Comparison of ENCODE assay signal across 9 mouse cellular contexts in the genomic region with DNA sequence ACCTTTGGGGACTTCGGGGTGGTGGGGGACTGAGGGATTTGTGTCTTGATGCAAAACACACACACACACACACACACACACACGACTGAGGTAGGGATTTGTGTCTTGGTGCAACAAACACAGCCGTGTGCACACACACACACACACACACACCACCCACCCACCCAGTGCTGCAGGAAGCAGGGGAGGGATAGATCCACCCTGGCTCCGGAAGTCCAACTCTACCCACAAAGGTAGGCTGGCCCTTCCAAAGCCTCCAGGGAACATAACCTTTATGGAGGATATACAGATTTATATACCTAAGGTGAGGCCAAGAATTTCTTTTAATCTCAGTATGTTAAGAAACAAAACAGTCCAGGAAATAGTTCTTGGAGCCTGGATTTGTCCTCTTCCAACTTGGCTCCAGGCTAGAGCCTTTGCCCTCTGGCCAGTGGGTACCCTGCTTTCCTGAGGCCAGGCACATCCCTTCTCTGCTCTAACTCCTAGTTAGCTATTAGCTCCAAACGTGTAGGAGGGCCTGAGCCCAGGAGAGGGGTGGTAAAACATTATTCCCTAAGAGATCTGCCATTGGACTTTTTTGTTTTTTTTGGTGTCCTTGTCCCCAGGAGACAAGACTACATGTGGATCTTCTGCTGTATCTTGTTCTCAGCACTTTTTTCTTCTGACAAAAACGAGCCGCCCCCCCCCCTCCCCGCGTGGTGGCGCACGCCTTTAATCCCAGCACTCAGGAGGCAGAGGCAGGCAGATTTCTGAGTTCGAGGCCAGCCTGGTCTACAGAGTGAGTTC. TPM values are rescaled to one million over a fixed set of nuclear protein-coding genes. Genes with fewer than 3 reads are reported as not detected.
DNase-seq lines count a peak whose midpoint lies in the region; ATAC-seq and TF ChIP-seq lines count a peak whose summit lies in the region.
"Had no signal": no experiment of that assay in that cellular context is flagged by ENCODE, and none has a peak within 500 bp of the region (broad histone marks: within the 10 kb centered on the region; RNA-seq: fewer than 3 reads in every experiment).

No protein-coding gene starts in this region.

- DNase-seq in heart, adult 2 months: no peak
- DNase-seq in heart, postnatal 36 days: no peak
- peak; percentile 42 for DNase-seq in ZHBTc4 (ENCODE audit: low read depth, low spot score)
- DNase-seq in hindbrain, postnatal 0 days (ENCODE audit: low spot score): no peak
- DNase-seq in liver, embryonic 14.5 days (ENCODE audit: low read depth in 3 of 3, low spot score in 3 of 3): no peak
- no peak for DNase-seq in retina, postnatal 1 day
- DNase-seq in spleen, adult 12 weeks (ENCODE audit: low spot score): no peak
- no peak for DNase-seq in cerebellum, postnatal 36 days

- H3K4me3 ChIP-seq in heart, adult 2 months: peak overlapping the region; percentile 93
- peak overlapping the region; percentile 76 for H3K4me3 ChIP-seq in hindbrain, postnatal 0 days (ENCODE audit: low read length)
- H3K4me3 ChIP-seq in liver, embryonic 14.5 days (ENCODE audit: insufficient read depth in 1 of 2, low read depth in 2 of 2, low read length in 2 of 2): peak overlapping the region; percentile 74 to 98

- peak overlapping the region; percentile 65 for H3K4me2 ChIP-seq in hindbrain, postnatal 0 days (ENCODE audit: low read depth, low read length)
- H3K4me2 ChIP-seq in liver, embryonic 14.5 days (ENCODE audit: low read depth): peak overlapping the region; percentile 68

- H3K79me2 ChIP-seq in heart, adult 2 months (replicated peaks; ENCODE audit: control insufficient read depth, insufficient read depth, low read length): no peaks in the 10 kb centered on the region; the same call in 1 of the 2 replicates

- peak overlapping the region; percentile 97 for H3K27ac ChIP-seq in heart, adult 2 months
- H3K27ac ChIP-seq in hindbrain, postnatal 0 days: peak overlapping the region; percentile 91
- peak overlapping the region; percentile 79 for H3K27ac ChIP-seq in liver, embryonic 14.5 days

- intact Hi-C loops in heart, adult 2 months (cut with DNase I): loop anchor here (2.0 kb wide), 1 partner anchor 22 kb away; the partner anchor contains the start of gene Rnf157
- intact Hi-C loops in heart, postnatal 36 days (cut with DNase I): no loop called here

- H3K27me3 ChIP-seq in heart, adult 2 months (ENCODE audit: control insufficient read depth, insufficient read depth, low read length): no peaks in the 10 kb centered on the region
- H3K27me3 ChIP-seq in hindbrain, postnatal 0 days (ENCODE audit: insufficient read depth, low read length): no peaks in the 10 kb centered on the region
- H3K27me3 ChIP-seq in liver, embryonic 14.5 days (ENCODE audit: control insufficient read depth, insufficient read depth, low read length): no peaks in the 10 kb centered on the region
- H3K27me3 ChIP-seq: Patski had no signal

- H3K9ac ChIP-seq in heart, adult 2 months (ENCODE audit: low read depth, low read length): peak overlapping the region; percentile 93
- peak overlapping the region; percentile 78 for H3K9ac ChIP-seq in hindbrain, postnatal 0 days (replicated peaks; ENCODE audit: low read length)
- H3K9ac ChIP-seq in liver, embryonic 14.5 days (replicated peaks): peak overlapping the region; percentile 88

- no peak for TF ChIP-seq EP300 in heart, adult 2 months (IDR thresholded peaks at IDR 0.05; ENCODE audit: insufficient read depth, low read depth, low read length)
- no peak for TF ChIP-seq EP300 in liver, embryonic 14.5 days (IDR thresholded peaks at IDR 0.05; ENCODE audit: low read depth)

- H3K36me3 ChIP-seq in heart, adult 2 months (ENCODE audit: control insufficient read depth, insufficient read depth, low read length): peaks cover 6% of the 10 kb centered on the region; the same call in 1 of the 2 replicates
- H3K36me3 ChIP-seq in hindbrain, postnatal 0 days (ENCODE audit: insufficient read depth, low read length): peaks cover 8% of the 10 kb centered on the region; the same call in 1 of the 2 replicates
- H3K36me3 ChIP-seq in liver, embryonic 14.5 days (replicated peaks; ENCODE audit: control insufficient read depth, insufficient read depth, low read depth): peaks cover 25% of the 10 kb centered on the region

- ATAC-seq in hindbrain, postnatal 0 days: no peak
- ATAC-seq in liver, embryonic 14.5 days (ENCODE audit: insufficient read depth): no peak

- H3K4me1 ChIP-seq in heart, adult 2 months (ENCODE audit: control insufficient read depth, insufficient read depth, low read length): peaks cover 16% of the 10 kb centered on the region
- peaks cover 17% of the 10 kb centered on the region; the same call in 1 of the 2 replicates for H3K4me1 ChIP-seq in hindbrain, postnatal 0 days (ENCODE audit: insufficient read depth, low read length)
- H3K4me1 ChIP-seq in liver, embryonic 14.5 days (replicated peaks; ENCODE audit: control insufficient read depth in 2 of 2, insufficient read depth in 2 of 2, low read length in 1 of 2): peaks cover 19 to 40% of the 10 kb centered on the region in 2 experiments

- TF ChIP-seq POLR2A in heart, adult 2 months (IDR thresholded peaks at IDR 0.05; ENCODE audit: insufficient read depth, low read depth, low read length): peak; percentile 13; the same call in 1 of the 2 replicates

- TF ChIP-seq CTCF in heart, adult 2 months (IDR thresholded peaks at IDR 0.05): no peak
- no peak for TF ChIP-seq CTCF in hindbrain, postnatal 0 days (IDR thresholded peaks at IDR 0.05; ENCODE audit: low read depth)
- TF ChIP-seq CTCF in liver, embryonic 14.5 days (IDR thresholded peaks at IDR 0.05; ENCODE audit: low read depth): no peak

- 37% methylated on average over 12 of the region's 12 CpGs for WGBS in heart, adult 2 months
- WGBS in hindbrain, postnatal 0 days: 50% methylated on average over 12 of the region's 12 CpGs
- 39% methylated on average over 12 of the region's 12 CpGs for WGBS in liver, embryonic 14.5 days (ENCODE audit: insufficient replicate concordance)

- no peaks in the 10 kb centered on the region for H3K9me3 ChIP-seq in hindbrain, postnatal 0 days (ENCODE audit: low read length)
- no peaks in the 10 kb centered on the region for H3K9me3 ChIP-seq in liver, embryonic 14.5 days (ENCODE audit: control insufficient read depth, low read length)

RNA-seq across cellular contexts. Expression of gene Ubald2, which starts 1.3 kb away (rescaled TPM):
- 10 to 100 TPM; 29.2 to 34.1 TPM for total RNA-seq in heart, adult 2 months (2021)
- 45.5 and 80.1 TPM in 2 replicates for polyA plus RNA-seq in heart, adult 2 months (2012; rRNA removed)
- total RNA-seq in heart, postnatal 36 days (2021): 10 to 100 TPM; 40.4 to 44.9 TPM
- total RNA-seq in hindbrain, postnatal 0 days (2014; rRNA removed): 67.9 and 102 TPM in 2 replicates
- polyA plus RNA-seq in hindbrain, postnatal 0 days (2015; fragmentation: Nextera tagmentation; extraction: Ambion mirVana): 39.3 and 41.7 TPM in 2 replicates
- polyA plus RNA-seq in liver, embryonic 14.5 days (2012; rRNA removed): 58.9 and 70.9 TPM in 2 replicates
- 50.3 and 55.4 TPM in 2 replicates for polyA plus RNA-seq in liver, embryonic 14.5 days (2014; fragmentation: Nextera tagmentation; extraction: Ambion mirVana)

RNA-seq across cellular contexts. Expression of gene Rnf157, which starts 22.3 kb away (rescaled TPM):
- total RNA-seq in heart, adult 2 months (2021): 1 to 10 TPM; 6.0 to 7.2 TPM
- polyA plus RNA-seq in heart, adult 2 months (2012; rRNA removed): 3.0 and 5.7 TPM in 2 replicates
- total RNA-seq in heart, postnatal 36 days (2021): 1 to 10 TPM; 5.8 to 6.1 TPM
- total RNA-seq in hindbrain, postnatal 0 days (2014; rRNA removed): 108 and 117 TPM in 2 replicates
- polyA plus RNA-seq in hindbrain, postnatal 0 days (2015; fragmentation: Nextera tagmentation; extraction: Ambion mirVana): 53.0 and 60.5 TPM in 2 replicates
- polyA plus RNA-seq in liver, embryonic 14.5 days (2012; rRNA removed): 0.57 and 0.75 TPM in 2 replicates
- polyA plus RNA-seq in liver, embryonic 14.5 days (2014; fragmentation: Nextera tagmentation; extraction: Ambion mirVana): 0.66 and 1.2 TPM in 2 replicates

RNA-seq across cellular contexts. Expression of gene Qrich2, which starts 30.9 kb away (rescaled TPM):
- total RNA-seq in heart, adult 2 months (2021): not detected
- 0.18 and 0.23 TPM in 2 replicates for polyA plus RNA-seq in heart, adult 2 months (2012; rRNA removed)
- total RNA-seq in heart, postnatal 36 days (2021): under 1 TPM in 1 of 2 experiments, not detected in 1; 0.11 TPM
- not detected in 2 replicates for total RNA-seq in hindbrain, postnatal 0 days (2014; rRNA removed)
- 0.30 and 0.31 TPM in 2 replicates for polyA plus RNA-seq in hindbrain, postnatal 0 days (2015; fragmentation: Nextera tagmentation; extraction: Ambion mirVana)
- polyA plus RNA-seq in liver, embryonic 14.5 days (2012; rRNA removed): 0.01 and 0.02 TPM in 2 replicates
- 0.08 TPM in 1 of 2 replicates, not detected in the other for polyA plus RNA-seq in liver, embryonic 14.5 days (2014; fragmentation: Nextera tagmentation; extraction: Ambion mirVana)

RNA-seq across cellular contexts. Expression of gene Prpsap1, which starts 58.8 kb away (rescaled TPM):
- 10 to 100 TPM; 28.9 to 30.0 TPM for total RNA-seq in heart, adult 2 months (2021)
- 37.3 and 39.1 TPM in 2 replicates for polyA plus RNA-seq in heart, adult 2 months (2012; rRNA removed)
- total RNA-seq in heart, postnatal 36 days (2021): 10 to 100 TPM; 30.9 to 34.6 TPM
- total RNA-seq in hindbrain, postnatal 0 days (2014; rRNA removed): 99.7 and 105 TPM in 2 replicates
- 148 and 150 TPM in 2 replicates for polyA plus RNA-seq in hindbrain, postnatal 0 days (2015; fragmentation: Nextera tagmentation; extraction: Ambion mirVana)
- polyA plus RNA-seq in liver, embryonic 14.5 days (2012; rRNA removed): 19.2 and 22.2 TPM in 2 replicates
- polyA plus RNA-seq in liver, embryonic 14.5 days (2014; fragmentation: Nextera tagmentation; extraction: Ambion mirVana): 38.4 and 40.4 TPM in 2 replicates

Comparison
In these comparisons a context has a peak if more than half of its experiments do, and no peak if none do; other contexts are left out.
1. RNA of gene Rnf157, which starts 22.3 kb away (total RNA-seq): 108 to 117 TPM in hindbrain, postnatal 0 days; 6.0 to 7.2 TPM in heart, adult 2 months and 5.8 to 6.1 TPM in heart, postnatal 36 days; every median in the first group is over 10 times any median in the second.
2. Peak in every context shown above with its lines, with median percentiles within 50 percentile points of each other: H3K27ac ChIP-seq, H3K4me3 ChIP-seq and H3K9ac ChIP-seq.